Mouse (Mus musculus): ENCODE measurements at regions not wholly inside any gene's neighbourhood (a gene's known extent, or its start where the extent isn't known, plus 50 kb on each side); places are given as distances from the start of the nearest gene placed in this dataset.
A peak's percentile ranks its signal among the peaks of the same experiment; 100 is the strongest.

DNA sequence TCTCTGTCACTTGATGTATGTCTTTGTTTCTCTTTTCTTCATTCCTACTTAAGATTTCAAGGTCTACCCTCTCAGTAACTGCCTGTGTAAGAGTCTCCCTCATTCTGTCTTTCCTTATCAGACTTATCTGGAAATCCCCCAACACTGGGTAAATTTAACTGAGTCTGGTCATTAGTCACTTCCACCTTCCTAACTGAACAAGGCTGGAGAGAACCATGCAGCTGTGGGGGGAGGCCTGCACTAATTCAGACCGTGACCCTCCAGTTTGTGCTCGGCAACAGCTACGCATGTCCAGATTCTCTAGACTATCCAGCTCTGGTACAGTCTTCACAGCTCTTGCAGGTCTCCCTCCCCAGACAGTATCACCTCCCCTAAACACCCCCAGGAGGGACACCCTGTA lies 103.3 kb downstream of the Prox1 start:
- no peak for DNase-seq

DNA sequence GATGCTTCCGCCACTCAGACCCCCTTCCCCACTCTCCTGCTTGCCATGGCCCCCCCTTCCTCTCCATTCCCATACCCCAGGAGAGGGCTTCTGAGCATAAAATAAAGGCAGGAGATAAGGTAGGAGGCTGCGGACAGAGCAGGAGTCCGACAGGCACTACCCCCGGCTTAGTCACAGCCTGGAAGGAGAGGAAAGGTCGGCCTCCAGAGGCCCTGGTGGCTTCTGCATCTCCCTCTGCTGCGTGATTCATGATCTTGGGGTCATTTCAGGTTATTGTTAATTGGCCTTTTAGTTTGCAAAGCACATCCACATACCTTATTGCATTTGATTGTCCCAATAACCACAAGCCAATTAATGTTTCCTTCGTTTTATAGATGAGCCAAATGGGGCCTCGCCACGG lies 104.1 kb downstream of the Prox1 start:
- no peak for DNase-seq

GRCm38 (mm10) chr1:190061560-190062295 lies 108.8 kb downstream of the Prox1 start:
- no peak for DNase-seq

- no peak for DNase-seq
These were observed 111.5 kb downstream of the Prox1 start for GRCm38 (mm10) chr1:190059025-190059424.

- DNase-seq, result no peak
These were observed 113.6 kb downstream of the Prox1 start for GRCm38 (mm10) chr1:190056931-190057330.

GRCm38 (mm10) chr1:190051903-190052302 lies 118.6 kb downstream of the Prox1 start:
- no peak for DNase-seq

- DNase-seq, result no peak
These were observed 121.9 kb downstream of the Prox1 start for GRCm38 (mm10) chr1:190048521-190049170.

GRCm38 (mm10) chr1:190047201-190047600 lies 123.3 kb downstream of the Prox1 start:
- DNase-seq, result no peak

DNA sequence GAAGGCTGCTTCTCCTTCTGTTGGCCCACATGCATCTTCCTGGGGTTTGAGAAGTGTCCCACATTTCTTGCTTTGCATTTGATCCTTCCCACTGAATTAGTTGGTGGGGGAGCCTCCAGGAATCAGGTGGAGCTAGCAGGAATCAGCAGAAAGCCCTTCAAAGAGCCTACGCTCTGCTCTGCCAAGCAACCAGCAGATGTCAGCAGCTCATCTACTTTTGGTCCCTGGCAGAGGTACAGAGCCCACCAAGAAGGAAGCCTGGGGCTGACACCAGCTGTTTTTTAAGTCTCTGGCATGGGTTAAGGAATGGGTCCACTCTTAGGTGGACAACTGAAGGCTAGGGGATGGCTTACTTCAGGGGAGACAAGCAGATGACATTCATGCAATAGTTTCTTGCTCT lies 123.6 kb upstream of the Smyd2 start:
- peak; percentile 24 for DNase-seq

DNA sequence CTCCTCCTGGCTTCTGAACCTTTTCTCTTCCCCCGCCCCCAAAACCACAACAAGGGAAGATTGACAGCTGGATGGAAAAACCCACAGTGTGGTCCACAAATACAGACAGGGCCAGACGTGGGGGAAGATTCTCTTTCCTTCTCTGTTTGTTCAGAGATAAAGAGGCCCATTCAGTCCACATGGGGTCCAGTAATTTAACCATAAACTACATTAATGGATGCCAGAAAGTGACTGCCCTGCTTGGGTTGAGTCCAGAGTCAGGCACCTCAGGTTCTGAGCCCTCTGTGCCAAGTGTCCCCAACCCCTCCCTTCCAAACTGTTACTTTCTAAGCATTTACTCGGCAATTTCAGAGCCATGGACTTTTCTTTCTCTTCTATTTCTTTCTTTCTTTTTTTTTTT lies 121.9 kb upstream of the Smyd2 start:
- DNase-seq, result no peak

DNA sequence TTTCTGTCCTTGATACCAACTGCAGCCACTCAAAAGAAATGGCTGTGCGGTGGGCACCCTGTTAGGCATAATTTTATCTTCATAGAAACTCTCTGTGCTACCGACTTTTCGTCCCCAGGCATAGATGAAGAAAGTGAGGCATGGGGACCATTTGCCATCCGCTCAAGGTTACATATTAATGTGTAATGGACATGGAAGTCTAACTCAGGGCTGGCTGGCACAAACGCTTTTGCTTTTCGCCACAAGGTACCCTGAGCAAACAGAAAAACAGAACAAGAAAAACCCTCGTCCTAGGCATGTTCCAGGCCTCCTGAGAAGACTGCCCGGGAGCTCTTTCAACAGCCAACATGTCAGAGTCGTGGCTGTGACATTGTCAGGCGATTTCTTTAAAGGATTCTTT lies 121.0 kb upstream of the Smyd2 start:
- DNase-seq, result no peak

DNA sequence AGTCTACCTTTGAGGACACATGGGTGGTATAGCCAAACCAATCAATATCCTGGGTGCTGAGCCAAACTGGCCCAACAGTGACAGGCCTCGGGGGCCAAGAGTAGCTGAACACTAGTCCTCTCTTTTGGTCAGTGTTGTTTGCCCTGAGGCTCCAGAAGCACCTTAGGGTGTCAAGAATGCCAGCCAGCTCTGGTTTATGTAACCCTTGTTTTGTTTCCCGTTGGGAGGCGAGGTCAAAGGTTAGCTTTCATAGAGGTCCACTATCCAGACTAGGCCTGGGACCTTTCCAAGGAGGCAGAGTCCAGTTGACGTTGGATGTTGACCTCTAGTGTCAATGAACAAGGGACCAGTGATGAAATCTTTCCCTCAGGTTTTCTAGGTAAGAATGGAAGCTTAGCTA lies 120.0 kb upstream of the Smyd2 start:
- DNase-seq, result no peak

DNA sequence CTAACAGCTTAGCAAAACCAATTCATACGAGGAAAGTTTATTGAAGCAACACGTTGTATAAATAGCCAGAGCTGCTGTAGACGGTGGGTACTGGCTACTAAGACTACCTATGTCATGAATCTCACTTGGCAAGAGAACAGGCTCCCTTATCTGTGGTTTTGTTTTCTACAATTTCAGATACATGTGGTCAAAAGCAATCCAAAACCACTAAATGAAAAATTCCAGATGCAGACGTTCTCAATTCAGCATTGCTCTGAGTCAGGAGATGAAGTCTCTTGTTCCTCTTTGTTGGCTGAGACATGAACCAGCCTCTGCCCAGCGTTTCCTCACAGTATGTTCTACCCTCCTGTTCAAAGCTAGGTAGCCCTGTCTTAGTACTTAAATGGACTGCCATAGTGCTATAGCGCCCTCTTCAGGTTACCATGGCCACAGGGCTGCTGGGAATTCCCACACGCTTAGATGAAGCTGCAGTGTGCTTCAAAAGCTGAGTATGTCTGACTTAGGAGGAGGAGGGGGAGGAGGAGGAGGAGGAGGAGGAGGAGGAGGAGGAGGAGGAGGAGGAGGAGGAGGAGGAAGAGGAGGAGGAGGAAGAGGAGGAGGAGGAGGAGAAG lies 119.0 kb upstream of the Smyd2 start:
- DNase-seq, result no peak

DNA sequence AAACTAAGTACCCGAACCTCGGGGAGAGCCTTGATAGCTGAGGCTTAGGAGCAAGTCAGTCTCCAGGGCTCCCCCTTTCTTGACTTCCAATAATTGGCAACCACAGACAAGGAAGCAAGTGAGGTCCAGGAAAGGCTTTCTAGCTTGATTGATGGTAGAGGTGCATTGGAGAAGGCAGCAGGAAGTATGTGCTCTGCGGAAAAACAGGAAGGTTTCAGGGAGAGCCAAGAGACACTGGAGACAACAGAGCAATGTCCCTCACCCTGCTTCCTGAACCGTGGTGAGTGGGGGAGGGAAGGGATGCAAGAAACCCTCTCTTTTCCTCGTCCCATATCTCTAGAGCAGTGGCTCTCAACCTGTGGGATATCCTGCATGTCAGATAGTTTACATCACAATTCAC lies 115.9 kb upstream of the Smyd2 start:
- DNase-seq, result no peak

- DNase-seq, result no peak
These were observed 114.6 kb upstream of the Smyd2 start for GRCm38 (mm10) chr1:190036726-190037125.

- no peak for DNase-seq
These were observed 113.8 kb upstream of the Smyd2 start for GRCm38 (mm10) chr1:190035935-190036334.

- no peak for DNase-seq
These were observed 111.9 kb upstream of the Smyd2 start for GRCm38 (mm10) chr1:190034091-190034490.

GRCm38 (mm10) chr1:190027536-190027935 lies 105.4 kb upstream of the Smyd2 start:
- peak; percentile 52 for DNase-seq

- DNase-seq, result no peak
These were observed 87.3 kb upstream of the Smyd2 start for GRCm38 (mm10) chr1:190009466-190009865.

DNA sequence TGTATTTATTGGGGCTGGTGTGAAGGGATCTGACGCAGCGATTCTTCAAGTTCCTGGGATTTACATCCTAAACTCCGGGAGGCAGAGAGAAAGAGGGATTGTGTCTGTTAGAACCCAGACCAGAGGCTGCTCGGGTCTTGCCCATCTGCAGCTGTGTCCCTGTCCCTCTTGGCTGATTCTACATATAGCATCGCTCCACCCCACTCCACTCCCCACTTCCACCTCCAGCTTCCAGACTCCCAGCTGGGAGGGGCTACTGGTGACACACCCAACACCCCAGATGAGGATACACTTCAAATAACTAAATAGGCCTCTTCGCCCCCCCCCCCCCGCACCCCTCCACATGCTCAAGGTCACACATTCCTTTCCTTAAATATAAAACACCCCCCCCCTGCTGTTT lies 85.1 kb upstream of the Smyd2 start:
- DNase-seq, result no peak

DNA sequence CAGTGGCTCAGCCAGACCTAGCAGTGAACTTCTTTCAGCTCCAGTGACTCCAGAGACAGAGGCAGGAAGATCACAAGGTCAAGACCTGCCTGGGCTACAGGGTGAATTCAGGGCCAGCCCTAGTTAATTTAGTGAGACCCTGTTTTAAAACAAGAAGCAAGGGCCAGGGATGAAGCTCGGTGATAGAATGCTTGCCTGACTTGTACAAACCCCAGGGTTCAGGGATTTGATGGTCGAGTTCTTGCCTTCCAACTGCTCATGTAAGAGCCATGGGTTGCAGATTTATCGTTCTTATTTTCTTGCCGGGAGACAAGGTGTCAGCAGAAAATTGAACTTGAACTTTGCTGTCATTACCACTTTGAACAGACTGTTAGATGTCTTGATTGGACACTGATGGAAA lies 78.9 kb upstream of the Smyd2 start:
- DNase-seq, result no peak

GRCm38 (mm10) chr1:189993706-189994105 lies 71.5 kb upstream of the Smyd2 start:
- DNase-seq, result no peak

GRCm38 (mm10) chr1:189993221-189993620 lies 71.1 kb upstream of the Smyd2 start:
- no peak for DNase-seq

DNA sequence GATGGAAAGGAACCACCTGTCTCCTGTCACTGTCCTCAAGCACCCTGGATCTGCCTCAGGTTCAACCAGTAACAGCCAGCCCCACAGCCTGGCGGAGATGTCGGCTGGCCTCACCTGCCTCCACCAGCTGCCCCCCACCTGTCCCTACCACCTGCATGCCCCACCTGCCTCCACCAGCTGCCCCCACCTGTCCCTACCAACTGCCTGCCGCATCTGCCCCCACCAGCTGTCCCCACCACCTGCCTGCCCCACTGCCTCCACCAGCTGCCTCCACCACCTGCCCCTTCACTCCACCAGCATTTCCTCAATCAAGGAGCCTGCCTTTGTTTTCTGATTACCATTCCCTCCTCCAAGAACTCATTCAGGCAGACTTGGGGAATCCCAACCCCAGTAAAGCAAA lies 68.9 kb upstream of the Smyd2 start:
- no peak for DNase-seq
